Mouse (Mus musculus) ZHBTc4 (cell line): ENCODE data around the gene Clasp2.
"Not testable (repeated sequence)": the region's sequence is repeated elsewhere in the genome, so short reads cannot be mapped to it uniquely, and the experiment has no call there.

Source experiments
- DNase-seq: peaks from one replicate; pipeline ENCODE4 v3.0.0-alpha.2; 2011; ENCODE audit warnings: low read depth, low spot score

Gene Clasp2

GRCm38 (mm10) chr9:113741108-113741636 is at the start of gene Clasp2:
Clasp2 (plus strand) TSS chr9:113741473.
- peak; percentile 87 for DNase-seq

GRCm38 (mm10) chr9:113701441-113702160 is 39.7 kb upstream of the Clasp2 start:
- DNase-seq, result no peak

- DNase-seq, result no peak
Measured at GRCm38 (mm10) chr9:113706108-113706507, 35.2 kb upstream of the Clasp2 start.

- DNase-seq, result no peak
Measured at GRCm38 (mm10) chr9:113706841-113707240, 34.4 kb upstream of the Clasp2 start.

- peak; percentile 87 for DNase-seq
Measured at GRCm38 (mm10) chr9:113707481-113708360, 33.6 kb upstream of the Clasp2 start, which contains the start of gene Pdcd6ip. Pdcd6ip (minus strand) TSS chr9:113708259.

- DNase-seq, result no peak
Measured at GRCm38 (mm10) chr9:113708361-113709280, 32.7 kb upstream of the Clasp2 start.

GRCm38 (mm10) chr9:113710871-113711270 is 30.4 kb upstream of the Clasp2 start:
- DNase-seq, result peak; percentile 66

- peak; percentile 85 for DNase-seq
Measured at GRCm38 (mm10) chr9:113719063-113719462, 22.2 kb upstream of the Clasp2 start.

- peak; percentile 25 for DNase-seq
Measured at GRCm38 (mm10) chr9:113724646-113725045, 16.6 kb upstream of the Clasp2 start.

GRCm38 (mm10) chr9:113725609-113726008 is 15.7 kb upstream of the Clasp2 start:
- DNase-seq, result not testable (repeated sequence)

- no peak for DNase-seq
Measured at GRCm38 (mm10) chr9:113726131-113726530, 15.1 kb upstream of the Clasp2 start.

GRCm38 (mm10) chr9:113726991-113727680 is 14.1 kb upstream of the Clasp2 start:
- DNase-seq, result no peak

- DNase-seq, result no peak
Measured at GRCm38 (mm10) chr9:113731540-113731939, 9.7 kb upstream of the Clasp2 start.

- DNase-seq, result no peak
Measured at GRCm38 (mm10) chr9:113735920-113736319, 5.4 kb upstream of the Clasp2 start.

- DNase-seq, result no peak
Measured at GRCm38 (mm10) chr9:113738021-113738420, 3.3 kb upstream of the Clasp2 start.

GRCm38 (mm10) chr9:113738941-113739340 is 2.3 kb upstream of the Clasp2 start:
- DNase-seq, result no peak

- peak; percentile 82 for DNase-seq
Measured at GRCm38 (mm10) chr9:113741637-113742137, 414 bp downstream of the Clasp2 start.

- peak; percentile 12 for DNase-seq
Measured at GRCm38 (mm10) chr9:113742361-113742794, 1.1 kb downstream of the Clasp2 start.

GRCm38 (mm10) chr9:113743291-113743690 is 2.0 kb downstream of the Clasp2 start:
- no peak for DNase-seq

GRCm38 (mm10) chr9:113749356-113749755 is 8.1 kb downstream of the Clasp2 start:
- DNase-seq, result no peak
